Mouse (Mus musculus): Measurements from ENCODE around the gene Lrch3. TPM values are rescaled to one million over a fixed set of nuclear protein-coding genes. Genes with fewer than 3 reads are reported as not detected.
"Not testable (repeated sequence)": the region's sequence is repeated elsewhere in the genome, so short reads cannot be mapped to it uniquely, and the experiment has no call there.

Lrch3 gene
- polyA plus RNA-seq, 1 experiment from 2014 or later = 47.3 TPM

GRCm38 (mm10) chr16:32878972-32879926, 34.7 kb upstream of the Lrch3 start:
- 86% methylated on average over 14 of the region's 14 CpGs for WGBS
- no peak for ATAC-seq (ENCODE audit: low FRiP score)
- peak overlapping the region; percentile 96 for H3K9ac ChIP-seq
- H3K36me3 ChIP-seq = no peaks in the 10 kb centered on the region
- no peaks in the 10 kb centered on the region for H3K9me3 ChIP-seq
- H3K4me2 ChIP-seq = peak overlapping the region; percentile 76
- H3K27ac ChIP-seq = no peak overlapping the region
- H3K4me3 ChIP-seq = peak overlapping the region; percentile 92
- no peaks in the 10 kb centered on the region for H3K27me3 ChIP-seq
- peaks cover 34% of the 10 kb centered on the region for H3K4me1 ChIP-seq (replicated peaks)

DNA sequence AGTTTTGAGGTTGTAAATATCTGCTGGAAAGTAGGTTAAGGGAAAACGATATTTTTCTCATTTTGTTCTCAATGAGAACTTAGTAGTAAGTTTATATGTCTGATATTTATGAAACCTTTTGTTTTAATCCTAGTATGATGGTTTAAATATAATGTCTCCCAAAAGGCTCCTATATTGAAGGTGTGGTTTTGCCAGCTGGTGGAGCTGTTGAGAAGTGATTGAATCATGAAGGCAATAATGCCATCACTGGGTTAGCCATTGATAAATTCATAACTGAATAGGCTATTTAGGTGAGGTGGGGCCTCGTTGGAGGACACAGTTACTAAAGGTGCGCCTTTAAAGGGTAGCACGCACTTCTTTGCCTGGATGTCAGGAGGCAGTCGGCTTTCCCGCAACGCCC, 32.4 kb upstream of the Lrch3 start:
- Histone ChIP-seq H3K27ac (no peak overlapping the region), H3K36me3 (peaks cover 10% of the 10 kb centered on the region), H3K4me1 (replicated peaks) (peaks cover 34% of the 10 kb centered on the region), H3K9ac (no peak overlapping the region), H3K9me3 (no peaks in the 10 kb centered on the region), H3K27me3 (no peaks in the 10 kb centered on the region), H3K4me3 (no peak overlapping the region), H3K4me2 (no peak overlapping the region)
- 83% methylated on average over 7 of the region's 7 CpGs for WGBS
- ATAC-seq (ENCODE audit: low FRiP score) = no peak

DNA sequence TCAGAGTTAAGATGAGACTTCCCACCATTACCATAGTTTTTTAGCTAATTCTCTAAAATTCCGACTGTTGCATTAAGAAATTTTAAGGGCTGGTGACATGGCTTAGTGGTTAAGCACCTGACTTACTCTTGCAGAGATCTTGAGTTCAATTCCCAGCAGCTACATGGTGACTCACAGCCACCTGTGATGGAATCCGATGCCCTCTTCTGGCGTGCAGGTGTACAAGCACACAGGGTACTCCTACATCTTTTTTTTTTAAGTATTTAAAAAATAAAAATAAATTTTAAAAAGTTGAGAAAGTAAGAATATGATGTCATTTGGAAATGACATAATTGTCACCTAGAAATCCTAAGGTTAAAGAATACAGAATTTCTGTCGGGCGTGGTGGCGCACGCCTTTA, 25.9 kb upstream of the Lrch3 start:
- Histone ChIP-seq H3K9me3 (no peaks in the 10 kb centered on the region), H3K27ac (no peak overlapping the region), H3K4me2 (no peak overlapping the region), H3K27me3 (no peaks in the 10 kb centered on the region), H3K4me3 (no peak overlapping the region), H3K36me3 (peaks cover 42% of the 10 kb centered on the region), H3K4me1 (replicated peaks) (no peaks in the 10 kb centered on the region), H3K9ac (no peak overlapping the region)
- no peak for ATAC-seq (ENCODE audit: low FRiP score)
- 90% methylated on average over 7 of the region's 7 CpGs for WGBS

GRCm38 (mm10) chr16:32889881-32890280, 24.0 kb upstream of the Lrch3 start:
- Histone ChIP-seq H3K9me3 (no peaks in the 10 kb centered on the region), H3K4me2 (no peak overlapping the region), H3K27me3 (no peaks in the 10 kb centered on the region), H3K27ac (no peak overlapping the region), H3K4me1 (replicated peaks) (no peaks in the 10 kb centered on the region), H3K9ac (no peak overlapping the region), H3K4me3 (no peak overlapping the region), H3K36me3 (peaks cover 56% of the 10 kb centered on the region)
- 64% methylated on average over 2 of the region's 2 CpGs for WGBS
- ATAC-seq (ENCODE audit: low FRiP score) = no peak

DNA sequence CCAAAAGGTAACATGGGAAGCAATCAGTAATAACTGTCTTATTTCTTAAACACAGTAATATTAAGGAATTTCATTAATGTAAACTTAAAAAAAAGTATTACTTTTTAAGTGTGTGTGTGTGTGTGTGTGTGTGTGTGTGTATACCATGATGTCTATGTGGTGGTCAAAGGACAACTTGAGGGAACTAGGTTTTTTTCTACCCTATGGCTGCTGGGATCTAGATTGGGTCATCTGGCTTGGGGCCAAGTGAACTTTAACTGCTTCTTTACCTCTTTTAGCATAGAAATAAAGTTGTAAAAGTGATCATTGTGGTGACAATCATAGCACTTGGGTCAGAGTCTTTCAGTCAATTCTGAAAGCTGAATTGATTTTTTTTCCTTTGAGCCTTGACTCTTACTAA, 17.8 kb upstream of the Lrch3 start:
- peaks cover 67% of the 10 kb centered on the region for H3K36me3 ChIP-seq
- ATAC-seq (ENCODE audit: low FRiP score) = no peak
- no peaks in the 10 kb centered on the region for H3K4me1 ChIP-seq (replicated peaks)
- H3K9ac ChIP-seq = no peak overlapping the region
- H3K27ac ChIP-seq = no peak overlapping the region
- no peaks in the 10 kb centered on the region for H3K9me3 ChIP-seq
- no peak overlapping the region for H3K4me2 ChIP-seq
- H3K27me3 ChIP-seq = no peaks in the 10 kb centered on the region
- H3K4me3 ChIP-seq = no peak overlapping the region

GRCm38 (mm10) chr16:32901360-32902050, 12.4 kb upstream of the Lrch3 start:
- Histone ChIP-seq H3K4me1 (replicated peaks) (no peaks in the 10 kb centered on the region), H3K9me3 (no peaks in the 10 kb centered on the region), H3K27me3 (no peaks in the 10 kb centered on the region), H3K36me3 (peaks cover 50% of the 10 kb centered on the region), H3K4me3 (no peak overlapping the region), H3K4me2 (no peak overlapping the region), H3K27ac (no peak overlapping the region), H3K9ac (no peak overlapping the region)
- ATAC-seq (ENCODE audit: low FRiP score) = no peak
- 88% methylated on average over 2 of the region's 2 CpGs for WGBS

DNA sequence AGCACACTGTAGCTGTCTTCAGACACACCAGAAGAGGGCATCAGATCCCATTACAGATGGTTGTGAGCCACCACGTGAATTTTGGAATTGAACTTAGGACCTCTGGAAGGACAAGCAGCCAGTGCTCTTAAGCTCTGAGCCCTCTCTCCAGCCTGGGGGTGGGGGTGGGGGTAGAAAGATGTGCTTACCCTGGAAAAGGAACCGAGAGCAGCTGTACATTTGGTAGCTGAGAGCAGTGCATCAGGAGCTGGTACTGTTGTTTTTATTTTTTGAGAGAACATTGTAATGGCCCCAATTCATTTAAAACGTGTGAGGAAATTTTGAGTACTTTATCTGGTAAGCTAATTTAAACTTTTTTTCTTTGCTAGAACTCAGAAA, 11.9 kb upstream of the Lrch3 start:
- WGBS = 75% methylated on average over 3 of the region's 3 CpGs
- ATAC-seq (ENCODE audit: low FRiP score) = no peak
- Histone ChIP-seq H3K27ac (no peak overlapping the region), H3K4me1 (replicated peaks) (no peaks in the 10 kb centered on the region), H3K4me2 (no peak overlapping the region), H3K27me3 (no peaks in the 10 kb centered on the region), H3K4me3 (no peak overlapping the region), H3K36me3 (peaks cover 55% of the 10 kb centered on the region), H3K9ac (no peak overlapping the region), H3K9me3 (no peaks in the 10 kb centered on the region)

GRCm38 (mm10) chr16:32906186-32906585, 7.7 kb upstream of the Lrch3 start:
- Histone ChIP-seq H3K4me3 (no peak overlapping the region), H3K27ac (no peak overlapping the region), H3K9me3 (no peaks in the 10 kb centered on the region), H3K9ac (no peak overlapping the region), H3K36me3 (peaks cover 29% of the 10 kb centered on the region), H3K4me1 (replicated peaks) (no peaks in the 10 kb centered on the region), H3K27me3 (no peaks in the 10 kb centered on the region), H3K4me2 (no peak overlapping the region)
- 91% methylated on average over 2 of the region's 2 CpGs for WGBS
- no peak for ATAC-seq (ENCODE audit: low FRiP score)

DNA sequence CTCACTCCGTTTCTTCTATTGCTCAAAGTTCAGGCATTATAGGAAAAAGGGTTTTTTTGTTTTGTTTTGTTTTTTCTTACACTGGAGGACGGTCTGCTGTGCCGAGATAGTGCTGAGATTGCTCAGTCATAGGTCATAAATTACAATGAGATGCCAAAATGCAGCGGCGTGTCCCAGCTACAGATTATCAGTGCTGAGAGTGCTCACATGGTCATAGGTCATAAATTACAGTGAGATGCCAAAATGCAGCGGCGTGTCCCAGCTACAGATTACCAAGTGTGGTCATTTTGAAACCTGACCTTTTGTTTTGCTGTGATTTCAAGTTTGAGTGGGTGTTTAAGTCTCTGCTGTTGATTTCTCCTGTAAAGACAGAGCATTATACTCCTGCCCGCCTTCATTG, 7.2 kb upstream of the Lrch3 start:
- WGBS = 89% methylated on average over 8 of the region's 8 CpGs
- no peak overlapping the region for H3K27ac ChIP-seq
- no peaks in the 10 kb centered on the region for H3K9me3 ChIP-seq
- H3K27me3 ChIP-seq = no peaks in the 10 kb centered on the region
- no peak overlapping the region for H3K9ac ChIP-seq
- H3K4me3 ChIP-seq = no peak overlapping the region
- H3K36me3 ChIP-seq = peaks cover 26% of the 10 kb centered on the region
- H3K4me2 ChIP-seq = no peak overlapping the region
- no peaks in the 10 kb centered on the region for H3K4me1 ChIP-seq (replicated peaks)
- no peak for ATAC-seq (ENCODE audit: low FRiP score)

- Histone ChIP-seq H3K9ac (no peak overlapping the region), H3K36me3 (no peaks in the 10 kb centered on the region), H3K9me3 (no peaks in the 10 kb centered on the region), H3K27me3 (no peaks in the 10 kb centered on the region), H3K27ac (no peak overlapping the region), H3K4me1 (replicated peaks) (peaks cover 17% of the 10 kb centered on the region), H3K4me3 (no peak overlapping the region), H3K4me2 (peak overlapping the region; percentile 74)
- no peak for ATAC-seq (ENCODE audit: low FRiP score)
- WGBS = 66% methylated on average over 7 of the region's 7 CpGs
These were observed 688 bp upstream of the Lrch3 start for GRCm38 (mm10) chr16:32913212-32913611.

- Histone ChIP-seq H3K9me3 (no peaks in the 10 kb centered on the region), H3K4me1 (replicated peaks) (peaks cover 17% of the 10 kb centered on the region), H3K27me3 (no peaks in the 10 kb centered on the region), H3K4me2 (peak overlapping the region; percentile 74), H3K9ac (no peak overlapping the region), H3K36me3 (no peaks in the 10 kb centered on the region), H3K4me3 (peak overlapping the region; percentile 76), H3K27ac (no peak overlapping the region)
- 73% methylated on average over 9 of the region's 9 CpGs for WGBS
- no peak for ATAC-seq (ENCODE audit: low FRiP score)
These were observed 1.6 kb downstream of the Lrch3 start for GRCm38 (mm10) chr16:32915292-32916068.

GRCm38 (mm10) chr16:32926629-32927028, 12.7 kb downstream of the Lrch3 start:
- not testable (repeated sequence) for ATAC-seq (ENCODE audit: low FRiP score); H3K4me3 ChIP-seq; H3K4me1 ChIP-seq (replicated peaks); H3K9ac ChIP-seq; H3K27ac ChIP-seq; H3K9me3 ChIP-seq; H3K4me2 ChIP-seq; H3K27me3 ChIP-seq
- peaks cover 22% of the 10 kb centered on the region for H3K36me3 ChIP-seq
- 95% methylated on average over 9 of the region's 9 CpGs for WGBS
